Comparison of ENCODE assay signal across 24 mouse cellular contexts in genomic region chr5:141005491-141005890, GRCm38 (mm10). TPM values are rescaled to one million over a fixed set of nuclear protein-coding genes. Genes with fewer than 3 reads are reported as not detected.
DNase-seq lines count a peak whose midpoint lies in the region; ATAC-seq and TF ChIP-seq lines count a peak whose summit lies in the region.
"Had no signal": no experiment of that assay in that cellular context is flagged by ENCODE, and none has a peak within 500 bp of the region (broad histone marks: within the 10 kb centered on the region; RNA-seq: fewer than 3 reads in every experiment).

No protein-coding gene starts in this region.

- dilution Hi-C loops in CH12.LX (cut with MboI; ENCODE audit: extremely low pct_ligation_motif_present, extremely low pct_unique_long_range_greater_than_20kb, low sequenced_read_pairs): no loop called here

- peaks cover 7% of the 10 kb centered on the region for H3K9me3 ChIP-seq in CH12.LX (replicated peaks; ENCODE audit: low read length)
- H3K9me3 ChIP-seq in MEL (replicated peaks; ENCODE audit: insufficient read depth, low read length): no peaks in the 10 kb centered on the region
- H3K9me3 ChIP-seq: embryonic facial prominence, embryonic 15.5 days; forebrain, embryonic 10.5 days; forebrain, embryonic 15.5 days; heart, embryonic 10.5 days; hindbrain, embryonic 10.5 days had no signal

- TF ChIP-seq CTCF in CH12.LX (conservative IDR thresholded peaks at IDR 0.05 in 1 of 2, IDR thresholded peaks at IDR 0.05 in 1 of 2; ENCODE audit: low read depth in 2 of 2, low read length in 2 of 2) (no peak), MEL (IDR thresholded peaks at IDR 0.05 in 2 of 3, conservative IDR thresholded peaks at IDR 0.05 in 1 of 3; ENCODE audit: control insufficient read depth in 1 of 3, insufficient read depth in 1 of 3, low read depth in 2 of 3, low read length in 3 of 3, poor library complexity in 1 of 3, severe bottlenecking in 1 of 3) (no peak)

- H3K4me1 ChIP-seq in CH12.LX (ENCODE audit: control insufficient read depth in 1 of 2, insufficient read depth in 2 of 2) (peaks cover 20 to 48% of the 10 kb centered on the region in 2 experiments), MEL (ENCODE audit: control insufficient read depth in 1 of 2, insufficient read depth in 2 of 2, low read length in 2 of 2) (no peaks in the 10 kb centered on the region)
- H3K4me1 ChIP-seq: embryonic facial prominence, embryonic 15.5 days; forebrain, embryonic 10.5 days; forebrain, embryonic 15.5 days; heart, embryonic 10.5 days; hindbrain, embryonic 10.5 days had no signal

- peak; percentile 58 to 65 for ATAC-seq in hematopoietic stem cell, adult 5-6 weeks (replicated peaks in 1 of 2; ENCODE audit: insufficient read depth in 1 of 2, low FRiP score in 2 of 2, low TSS enrichment in 1 of 2, low read depth in 1 of 2, poor library complexity in 2 of 2, severe bottlenecking in 2 of 2)
- ATAC-seq: forebrain, embryonic 15.5 days had no signal

- H3K9ac ChIP-seq in CH12.LX (ENCODE audit: insufficient read depth, low read depth) (no peak overlapping the region), MEL (ENCODE audit: control insufficient read depth, low read depth, low read length, poor library complexity, severe bottlenecking) (no peak overlapping the region)
- H3K9ac ChIP-seq: embryonic facial prominence, embryonic 15.5 days; forebrain, embryonic 15.5 days; hindbrain, embryonic 14.5 days had no signal

- H3K4me2 ChIP-seq in CH12.LX (ENCODE audit: insufficient read depth, low read depth, poor library complexity, severe bottlenecking): no peak overlapping the region
- H3K4me2 ChIP-seq: embryonic facial prominence, embryonic 15.5 days; forebrain, embryonic 15.5 days; hindbrain, embryonic 14.5 days had no signal

- H3K79me2 ChIP-seq in CH12.LX (replicated peaks; ENCODE audit: control insufficient read depth, extremely low read depth, insufficient read depth, poor library complexity, severe bottlenecking) (0 out of 2 replicates have a peak, but pooled peaks cover 2% of the 10 kb centered on the region), MEL (ENCODE audit: control insufficient read depth, insufficient read depth, low read length, poor library complexity) (no peaks in the 10 kb centered on the region)

- H3K27me3 ChIP-seq in CH12.LX (replicated peaks) (no peaks in the 10 kb centered on the region), MEL (ENCODE audit: control insufficient read depth in 1 of 2, insufficient read depth in 2 of 2, low read length in 2 of 2) (no peaks in the 10 kb centered on the region)
- H3K27me3 ChIP-seq: embryonic facial prominence, embryonic 15.5 days; forebrain, embryonic 15.5 days had no signal

- TF ChIP-seq EP300 in CH12.LX (IDR thresholded peaks at IDR 0.05; ENCODE audit: low read length) (peak; percentile 39; the same call in 1 of the 2 replicates), MEL (IDR thresholded peaks at IDR 0.05; ENCODE audit: low read depth in 1 of 2, low read length in 2 of 2) (no peak)

- DNase-seq in lung, postnatal 14 days: peak; percentile 18
- no peak for DNase-seq in lung, postnatal 25 days (ENCODE audit: low spot score)
- DNase-seq in CH12.LX (ENCODE audit: extremely low read depth): peak; percentile 39
- DNase-seq in MEL (ENCODE audit: low read depth, low spot score): peak; percentile 9
- DNase-seq in adipocyte (ENCODE audit: low spot score): no peak
- DNase-seq in left cerebral cortex, adult 11 months (ENCODE audit: low spot score): no peak
- no peak for DNase-seq in gastrocnemius, postnatal 14 days
- DNase-seq: adrenal gland, postnatal 14 days; cerebellum, adult 18-20 months; cerebellum, adult 9-11 months; cerebellum, postnatal 36 days; embryo, embryonic 11 days; gastrocnemius, postnatal 25 days; heart, adult 11 months; heart, postnatal 10 days had no signal

- H3K27ac ChIP-seq in CH12.LX (ENCODE audit: insufficient read depth, low read depth) (no peak overlapping the region), MEL (ENCODE audit: control insufficient read depth, low read depth, low read length) (no peak overlapping the region)
- H3K27ac ChIP-seq: embryonic facial prominence, embryonic 15.5 days; forebrain, embryonic 10.5 days; forebrain, embryonic 15.5 days; heart, embryonic 10.5 days; hindbrain, embryonic 10.5 days; hindbrain, embryonic 14.5 days had no signal

- in situ Hi-C loops in CH12.LX (cut with MboI; ENCODE audit: low pct_ligation_motif_present, low pct_unique_long_range_greater_than_20kb, low sequenced_read_pairs): no loop called here

- H3K36me3 ChIP-seq in CH12.LX (replicated peaks in 1 of 2; ENCODE audit: control insufficient read depth in 1 of 2, insufficient read depth in 1 of 2, low read length in 1 of 2) (no peaks in the 10 kb centered on the region), MEL (ENCODE audit: control insufficient read depth in 1 of 2, insufficient read depth in 2 of 2, low read length in 2 of 2) (no peaks in the 10 kb centered on the region)
- H3K36me3 ChIP-seq: embryonic facial prominence, embryonic 15.5 days; forebrain, embryonic 10.5 days; forebrain, embryonic 15.5 days; G1E; heart, embryonic 10.5 days; hindbrain, embryonic 10.5 days had no signal

- no peak overlapping the region for H3K4me3 ChIP-seq in CH12.LX (replicated peaks in 1 of 3; ENCODE audit: low read depth in 2 of 3, low read length in 2 of 3, poor library complexity in 1 of 3)
- H3K4me3 ChIP-seq in MEL (ENCODE audit: control insufficient read depth in 1 of 2, insufficient read depth in 1 of 2, low read depth in 2 of 2, low read length in 2 of 2): no peak overlapping the region
- H3K4me3 ChIP-seq: embryonic facial prominence, embryonic 15.5 days; erythroblast, embryonic 14.5 days; forebrain, embryonic 10.5 days; forebrain, embryonic 15.5 days; heart, embryonic 10.5 days; hindbrain, embryonic 10.5 days had no signal

- TF ChIP-seq POLR2A in CH12.LX (IDR thresholded peaks at IDR 0.05; ENCODE audit: low read depth, low read length): no peak
- no peak for TF ChIP-seq POLR2A in MEL (IDR thresholded peaks at IDR 0.05; ENCODE audit: control insufficient read depth in 1 of 2, insufficient read depth in 1 of 2, low read depth in 1 of 2, low read length in 2 of 2, poor library complexity in 1 of 2)

- intact Hi-C loops in gastrocnemius, postnatal 14 days (cut with DNase I; ENCODE audit: low total_unique reads): no loop called here

- TF ChIP-seq RAD21 in CH12.LX (IDR thresholded peaks at IDR 0.05; ENCODE audit: low read depth, low read length) (no peak), MEL (IDR thresholded peaks at IDR 0.05; ENCODE audit: low read depth, low read length) (no peak)

TF ChIP-seq in CH12.LX, 34 proteins besides CTCF, POLR2A, EP300 and RAD21:
- TF ChIP-seq MAFK (IDR thresholded peaks at IDR 0.05; ENCODE audit: insufficient replicate concordance, low read length): no peak
- TF ChIP-seq TCF12 (IDR thresholded peaks at IDR 0.05; ENCODE audit: low read depth, low read length): peak; percentile 19; the same call in 1 of the 2 replicates
- TF ChIP-seq MAX (IDR thresholded peaks at IDR 0.05; ENCODE audit: low read length): no peak

TF ChIP-seq in MEL, 35 proteins besides CTCF, POLR2A, EP300 and RAD21:
- no peak for TF ChIP-seq ZNF384 (IDR thresholded peaks at IDR 0.05; ENCODE audit: low read depth, low read length)
- TF ChIP-seq TBP (IDR thresholded peaks at IDR 0.05; ENCODE audit: low read depth, low read length): no peak
- no peak for TF ChIP-seq MYB (IDR thresholded peaks at IDR 0.05; ENCODE audit: low read depth, low read length)
- TF ChIP-seq SIN3A (IDR thresholded peaks at IDR 0.05; ENCODE audit: low read length): no peak
- TF ChIP-seq USF1 (IDR thresholded peaks at IDR 0.05; ENCODE audit: low read depth, low read length): no peak
- no peak for TF ChIP-seq ELF1 (IDR thresholded peaks at IDR 0.05; ENCODE audit: low read depth, low read length)
- TF ChIP-seq SMC3 (IDR thresholded peaks at IDR 0.05; ENCODE audit: low read depth, low read length): no peak
- TF ChIP-seq MEF2A (IDR thresholded peaks at IDR 0.05; ENCODE audit: extremely low read depth, insufficient replicate concordance, low read depth, low read length, poor library complexity, severe bottlenecking): no peak
- TF ChIP-seq TAL1 (IDR thresholded peaks at IDR 0.05; ENCODE audit: low read length): no peak

RNA-seq across cellular contexts. Expression of gene Card11, which starts 5.1 kb away (rescaled TPM):
- 25.0 and 31.9 TPM in 2 replicates for total RNA-seq in CH12.LX (2012; rRNA removed)
- 12.0 and 16.1 TPM in 2 replicates for total RNA-seq in CH12.LX (2014; rRNA removed)
- 81.6 and 84.6 TPM in 2 replicates for polyA plus RNA-seq in CH12.LX (2012; ENCODE audit: insufficient read length, low read depth)
- not detected in 2 replicates for total RNA-seq in MEL (2012; rRNA removed)
- not detected for polyA plus RNA-seq in MEL (2012; ENCODE audit: insufficient read depth in 1 of 2, insufficient read length in 2 of 2, low read depth in 1 of 2, low replicate concordance in 2 of 2, missing spikeins in 1 of 2)
- total RNA-seq in hematopoietic stem cell, adult 5-6 weeks (2017): 3.9 and 5.7 TPM in 2 replicates
- total RNA-seq in gastrocnemius, postnatal 14 days (2021): under 1 TPM; 0.07 to 0.08 TPM
- total RNA-seq: G1E had no signal
- polyA plus RNA-seq: forebrain, embryonic 10.5 days; G1E had no signal

Comparison
In these comparisons a context has a peak if more than half of its experiments do, and no peak if none do; other contexts are left out.
1. DNase-seq: peak in lung, postnatal 14 days (single experiment), CH12.LX (single experiment) and MEL (single experiment); none in lung, postnatal 25 days (single experiment), adipocyte (single experiment), left cerebral cortex, adult 11 months (single experiment) and gastrocnemius, postnatal 14 days (single experiment).